Mouse (Mus musculus) layer of hippocampus, adult 18-20 months (tissue): ENCODE data around the gene Tomm22. TPM values are rescaled to one million over a fixed set of nuclear protein-coding genes. Genes with fewer than 3 reads are reported as not detected.

ENCODE experiments used
- DNase-seq, 2 experiments: peaks; one replicate each; pipeline ENCODE4 v3.0.0; 2022; ENCODE audit warnings: low spot score in 2 of 2
- total RNA-seq, 2 experiments: library from RNA; stranded (reverse); gene quantifications; 2 replicates each; pipeline ENCODE4 v1.2.3; 2021

The Tomm22 gene
- total RNA-seq, 2 experiments from 2014 or later = 96.4 to 98.2 TPM

DNA sequence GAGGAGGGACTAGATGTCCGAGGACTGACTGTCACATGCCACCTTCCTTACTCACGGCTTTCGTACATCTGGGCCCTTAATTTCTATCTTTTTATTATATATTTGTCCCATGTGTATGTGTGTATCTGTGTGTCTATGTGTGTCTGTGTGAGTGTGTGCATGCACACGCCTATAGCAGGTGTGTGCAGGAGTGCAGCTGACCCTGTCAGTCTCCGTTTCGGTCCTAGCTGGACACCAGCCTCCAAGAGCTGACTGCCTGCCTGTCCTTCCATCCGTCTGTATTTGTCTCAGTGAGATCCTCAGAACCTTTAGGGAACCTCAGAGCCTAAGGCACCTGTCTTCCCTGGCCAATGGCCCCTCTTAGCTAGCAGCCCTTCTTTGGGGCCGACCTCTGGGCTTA is 49.6 kb downstream of the Tomm22 start:
- no peak for DNase-seq

GRCm38 (mm10) chr15:79720796-79721195 is 50.1 kb downstream of the Tomm22 start:
- no peak for DNase-seq

Other genes with a start within 250 kb of the Tomm22 start
- gene Csnk1e, start 215.3 kb upstream of the Tomm22 start, total RNA-seq = 100 to 1,000 TPM in 1 of 2 experiments, 10 to 100 TPM in 1; 95.9 to 109 TPM
- gene Kcnj4, start 165.6 kb upstream of the Tomm22 start, total RNA-seq = 10 to 100 TPM; 87.2 to 88.5 TPM
- gene Kdelr3, start 154.4 kb upstream of the Tomm22 start, total RNA-seq = under 1 TPM; 0.45 to 0.53 TPM
- 100 to 1,000 TPM; 277 to 299 TPM for gene Ddx17, start 124.1 kb upstream of the Tomm22 start, total RNA-seq
- under 1 TPM; 0.23 to 0.57 TPM for gene Dmc1, start 65.8 kb upstream of the Tomm22 start, total RNA-seq
- gene Fam227a, start 11.9 kb upstream of the Tomm22 start, total RNA-seq = 1 to 10 TPM; 8.3 to 9.4 TPM
- gene Cby1, start 11.7 kb upstream of the Tomm22 start, total RNA-seq = 10 to 100 TPM; 46.2 to 46.9 TPM
- 10 to 100 TPM; 49.4 TPM for gene Josd1, start 17.1 kb downstream of the Tomm22 start, total RNA-seq
- gene Gtpbp1, start 20.0 kb downstream of the Tomm22 start, total RNA-seq = 10 to 100 TPM; 51.7 to 56.9 TPM
- gene Sun2, start 71.7 kb downstream of the Tomm22 start, total RNA-seq = 10 to 100 TPM; 31.9 to 32.8 TPM
- gene Dnal4, start 107.0 kb downstream of the Tomm22 start, total RNA-seq = 10 to 100 TPM; 61.7 to 68.7 TPM
- gene Nptxr, start 133.9 kb downstream of the Tomm22 start, total RNA-seq = 100 to 1,000 TPM; 714 to 740 TPM
- 10 to 100 TPM; 10.9 to 18.8 TPM for gene Npcd, start 163.4 kb downstream of the Tomm22 start, total RNA-seq
- gene Cbx6, start 163.8 kb downstream of the Tomm22 start, total RNA-seq = 100 to 1,000 TPM; 321 to 326 TPM
- gene Apobec3, start 220.8 kb downstream of the Tomm22 start, total RNA-seq = 1 to 10 TPM; 4.3 to 4.4 TPM